Mouse (Mus musculus) E14TG2a.4 (cell line): ENCODE measurements around the gene Cpsf6.

Source experiments
- CTCF ChIP-seq: conservative IDR thresholded peaks from 2 replicates; pipeline ENCODE4 v1.5.1; 2014; ENCODE audit warnings: low read length
- POU5F1 ChIP-seq: IDR thresholded peaks from 2 replicates; pipeline ENCODE4 v1.6.1; 2014; ENCODE audit warnings: low read length, borderline replicate concordance

DNA sequence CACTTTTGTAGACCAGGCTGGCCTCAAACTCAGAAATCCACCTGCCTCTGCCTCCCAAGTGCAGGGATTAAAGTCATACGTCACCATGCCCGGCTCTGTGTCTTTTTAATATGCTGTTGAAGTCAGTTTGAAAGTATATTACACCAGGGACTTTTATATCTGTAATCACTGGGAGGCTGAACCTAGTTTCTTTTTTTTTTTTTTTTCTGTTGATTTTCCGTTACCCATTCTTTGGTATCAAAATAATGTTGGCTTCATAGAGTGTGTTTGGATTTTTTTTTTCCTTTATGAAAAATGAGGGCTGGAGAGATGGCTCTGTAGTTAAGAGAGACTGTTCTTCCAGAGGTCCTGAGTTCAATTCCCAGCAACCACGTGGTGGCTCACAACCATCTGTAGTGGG lies 5.6 kb upstream of the Cpsf6 start:
- TF ChIP-seq CTCF (no peak), POU5F1 (no peak)
